Mouse (Mus musculus) granulocyte monocyte progenitor cell, adult 5-6 weeks (primary cell): Measurements from ENCODE around the gene Meis2. TPM values are rescaled to one million over a fixed set of nuclear protein-coding genes. Genes with fewer than 3 reads are reported as not detected.

ENCODE experiments used
- ATAC-seq: replicated peaks from 2 replicates; pipeline ENCODE4 v1.8.0; 2016; ENCODE audit warnings: mild to moderate bottlenecking, moderate TSS enrichment, inconsistent platforms; ENCODE audit not compliant: poor library complexity, severe bottlenecking
- total RNA-seq, 2 experiments: library from RNA; stranded (forward) in 1 of 2; stranded (reverse) in 1 of 2; fragments of 200-712, 200-1000 nt in 1 of 2; fragments of >200 nt in 1 of 2; fragmentation: Nextera tagmentation in 1 of 2; gene quantifications; 2 replicates each; pipeline ENCODE4 v1.2.3; 2014 to 2017

Gene Meis2
- total RNA-seq, 2 experiments from 2014 or later = not detected

- no peak for ATAC-seq
These were observed 146.2 kb downstream of the Meis2 start for GRCm38 (mm10) chr2:115919141-115920071.

GRCm38 (mm10) chr2:115918561-115918960 is 147.1 kb downstream of the Meis2 start:
- ATAC-seq = no peak

GRCm38 (mm10) chr2:115914539-115914938 is 151.1 kb downstream of the Meis2 start:
- ATAC-seq = no peak

GRCm38 (mm10) chr2:115912948-115913529 is 152.6 kb downstream of the Meis2 start:
- no peak for ATAC-seq

- no peak for ATAC-seq
These were observed 153.6 kb downstream of the Meis2 start for GRCm38 (mm10) chr2:115911913-115912642.

GRCm38 (mm10) chr2:115910217-115910616 is 155.4 kb downstream of the Meis2 start:
- ATAC-seq = no peak

GRCm38 (mm10) chr2:115901007-115901406 is 164.6 kb downstream of the Meis2 start:
- ATAC-seq = no peak

- no peak for ATAC-seq
These were observed 168.1 kb downstream of the Meis2 start for GRCm38 (mm10) chr2:115897559-115897958.

GRCm38 (mm10) chr2:115897001-115897400 is 168.6 kb downstream of the Meis2 start:
- ATAC-seq = no peak

- ATAC-seq = no peak
These were observed 169.9 kb downstream of the Meis2 start for GRCm38 (mm10) chr2:115895717-115896116.

GRCm38 (mm10) chr2:115895256-115895655 is 170.4 kb downstream of the Meis2 start:
- no peak for ATAC-seq

- no peak for ATAC-seq
These were observed 172.5 kb downstream of the Meis2 start for GRCm38 (mm10) chr2:115893113-115893512.

GRCm38 (mm10) chr2:115890715-115891114 is 174.9 kb downstream of the Meis2 start:
- no peak for ATAC-seq

GRCm38 (mm10) chr2:115890030-115890429 is 175.6 kb downstream of the Meis2 start:
- ATAC-seq = peak; percentile 76

GRCm38 (mm10) chr2:115889212-115889611 is 176.4 kb downstream of the Meis2 start:
- ATAC-seq = no peak

GRCm38 (mm10) chr2:115888336-115889077 is 177.1 kb downstream of the Meis2 start:
- no peak; the same call in 1 of the 2 replicates for ATAC-seq

GRCm38 (mm10) chr2:115887631-115888030 is 178.0 kb downstream of the Meis2 start:
- ATAC-seq = no peak

GRCm38 (mm10) chr2:115884184-115884583 is 181.5 kb downstream of the Meis2 start:
- ATAC-seq = no peak

- ATAC-seq = no peak
These were observed 182.1 kb downstream of the Meis2 start for GRCm38 (mm10) chr2:115883520-115883919.
